Mouse (Mus musculus) c-Kit-positive CD71-negative TER-119-negative erythroid progenitor cells, embryonic 14.5 days (primary cell): ENCODE measurements around the gene Lrrc2.
A peak's percentile ranks its signal among the peaks of the same experiment; 100 is the strongest.

ENCODE experiments used
- DNase-seq: peaks from one replicate; pipeline ENCODE4 v3.0.0-alpha.2; 2013; ENCODE audit warnings: low read depth

Gene Lrrc2

GRCm38 (mm10) chr9:110951397-110951796 lies at the start of gene Lrrc2:
Gene Lrrc2, plus strand, starts transcription at chr9:110951545.
- no peak for DNase-seq

- no peak for DNase-seq
These were observed 49.1 kb upstream of the Lrrc2 start for GRCm38 (mm10) chr9:110902271-110902670.

GRCm38 (mm10) chr9:110907201-110907837 lies 44.0 kb upstream of the Lrrc2 start:
- DNase-seq, result no peak

- no peak for DNase-seq
These were observed 43.3 kb upstream of the Lrrc2 start for GRCm38 (mm10) chr9:110907838-110908630.

- no peak for DNase-seq
These were observed 42.7 kb upstream of the Lrrc2 start for GRCm38 (mm10) chr9:110908631-110909016.

- DNase-seq, result no peak
These were observed 41.9 kb upstream of the Lrrc2 start for GRCm38 (mm10) chr9:110909371-110909967.

- DNase-seq, result no peak
These were observed 36.6 kb upstream of the Lrrc2 start for GRCm38 (mm10) chr9:110914631-110915236.

GRCm38 (mm10) chr9:110915466-110915865 lies 35.9 kb upstream of the Lrrc2 start:
- no peak for DNase-seq

- DNase-seq, result no peak
These were observed 34.6 kb upstream of the Lrrc2 start, which contains the start of gene Fam240a for GRCm38 (mm10) chr9:110916786-110917185. Gene Fam240a, minus strand, starts transcription at chr9:110916861.

GRCm38 (mm10) chr9:110920665-110921419 lies 30.5 kb upstream of the Lrrc2 start:
- no peak for DNase-seq

GRCm38 (mm10) chr9:110922759-110923158 lies 28.6 kb upstream of the Lrrc2 start:
- peak; percentile 48 for DNase-seq

- no peak for DNase-seq
These were observed 19.8 kb upstream of the Lrrc2 start for GRCm38 (mm10) chr9:110931573-110931972.

GRCm38 (mm10) chr9:110933850-110934437 lies 17.4 kb upstream of the Lrrc2 start:
- DNase-seq, result no peak

GRCm38 (mm10) chr9:110935941-110936340 lies 15.4 kb upstream of the Lrrc2 start:
- no peak for DNase-seq

- no peak for DNase-seq
These were observed 13.5 kb upstream of the Lrrc2 start for GRCm38 (mm10) chr9:110937506-110938490.

- DNase-seq, result no peak
These were observed 7.1 kb upstream of the Lrrc2 start for GRCm38 (mm10) chr9:110944265-110944664.

- no peak for DNase-seq
These were observed 6.0 kb upstream of the Lrrc2 start for GRCm38 (mm10) chr9:110945343-110945742.

GRCm38 (mm10) chr9:110945926-110946325 lies 5.4 kb upstream of the Lrrc2 start, which contains the start of gene Tdgf1:
Gene Tdgf1, minus strand, starts transcription at chr9:110946158.
- no peak for DNase-seq

- no peak for DNase-seq
These were observed 4.7 kb upstream of the Lrrc2 start for GRCm38 (mm10) chr9:110946548-110947044.

- no peak for DNase-seq
These were observed 4.1 kb upstream of the Lrrc2 start for GRCm38 (mm10) chr9:110947261-110947661.
